Mouse (Mus musculus): Measurements from ENCODE around the gene Ppp1r8.
A peak's percentile ranks its signal among the peaks of the same experiment; 100 is the strongest.

The Ppp1r8 gene

GRCm38 (mm10) chr4:132842970-132843704 lies at the start of gene Ppp1r8:
Ppp1r8 (minus strand) TSS chr4:132843169.
- peak; percentile 92 to 96 for DNase-seq

DNA sequence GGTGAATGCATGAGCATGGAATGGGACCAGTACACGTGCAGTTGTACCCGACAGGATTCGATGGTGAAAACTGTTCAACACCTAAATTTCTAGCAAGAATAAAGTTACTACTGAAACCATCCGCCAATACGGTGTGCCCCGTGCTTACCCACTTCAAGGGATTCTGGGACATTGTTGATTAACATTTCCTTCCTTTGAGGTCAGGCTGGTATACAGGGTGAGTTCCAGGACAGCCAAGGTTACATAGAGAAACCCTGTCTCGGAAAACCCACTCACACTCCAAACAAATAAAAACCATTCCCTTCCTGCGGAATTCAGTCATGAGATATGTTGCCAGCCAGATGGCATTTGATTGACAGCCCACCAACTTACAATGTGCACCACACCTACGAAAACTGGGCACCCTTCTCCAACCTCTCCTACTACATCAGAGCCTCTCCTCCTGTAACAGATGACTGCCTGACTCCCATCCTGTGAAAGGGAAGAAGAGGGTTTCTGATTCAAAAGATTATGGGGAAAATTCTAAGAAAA lies 41.9 kb upstream of the Ppp1r8 start:
- peak in 1 of 2 experiments; percentile 35 for DNase-seq

DNA sequence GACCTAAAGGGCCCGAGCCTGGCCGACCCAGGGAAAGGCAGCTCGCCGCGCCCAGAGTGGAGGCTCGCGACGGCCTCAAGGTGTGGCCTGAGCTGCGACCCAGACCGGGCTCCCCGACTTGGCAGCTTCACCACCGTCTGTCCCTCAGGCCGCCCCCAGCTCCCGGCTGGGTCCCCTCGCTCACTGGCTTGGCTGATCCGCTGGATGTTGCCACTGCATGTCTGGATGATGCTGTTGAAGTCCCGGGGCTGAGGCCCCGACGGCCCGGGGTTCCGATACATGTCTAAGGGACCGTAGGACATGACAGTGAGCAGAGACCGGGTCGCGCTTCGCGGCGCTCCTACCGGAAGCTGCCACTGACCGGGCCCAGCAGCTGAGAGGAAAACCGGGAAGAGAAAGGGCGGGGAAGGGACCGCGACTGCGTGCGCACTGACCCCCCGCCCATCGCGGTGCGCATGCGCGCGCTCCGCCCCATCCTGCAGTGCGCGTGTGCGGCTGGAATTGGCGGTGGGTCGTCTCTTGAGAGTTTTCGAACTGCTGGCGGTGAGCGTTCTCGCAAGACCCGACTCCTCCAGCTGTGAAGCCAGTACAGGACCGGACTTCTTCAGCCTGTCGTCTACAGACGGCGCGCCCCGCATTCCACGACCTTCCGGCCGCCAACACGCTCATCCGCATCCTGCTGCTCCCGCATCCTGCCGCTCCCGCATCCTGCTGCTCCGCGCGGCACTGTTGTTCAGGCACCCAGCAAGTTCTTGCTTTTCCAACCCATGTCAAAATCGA lies 41.3 kb upstream of the Ppp1r8 start, which contains the start of gene Stx12:
Stx12 (minus strand) TSS at position 446 of the 780 bp plus-strand sequence.
- peak; percentile 93 to 95 for DNase-seq

GRCm38 (mm10) chr4:132883561-132884063 lies 40.6 kb upstream of the Ppp1r8 start:
- no peak for DNase-seq

DNA sequence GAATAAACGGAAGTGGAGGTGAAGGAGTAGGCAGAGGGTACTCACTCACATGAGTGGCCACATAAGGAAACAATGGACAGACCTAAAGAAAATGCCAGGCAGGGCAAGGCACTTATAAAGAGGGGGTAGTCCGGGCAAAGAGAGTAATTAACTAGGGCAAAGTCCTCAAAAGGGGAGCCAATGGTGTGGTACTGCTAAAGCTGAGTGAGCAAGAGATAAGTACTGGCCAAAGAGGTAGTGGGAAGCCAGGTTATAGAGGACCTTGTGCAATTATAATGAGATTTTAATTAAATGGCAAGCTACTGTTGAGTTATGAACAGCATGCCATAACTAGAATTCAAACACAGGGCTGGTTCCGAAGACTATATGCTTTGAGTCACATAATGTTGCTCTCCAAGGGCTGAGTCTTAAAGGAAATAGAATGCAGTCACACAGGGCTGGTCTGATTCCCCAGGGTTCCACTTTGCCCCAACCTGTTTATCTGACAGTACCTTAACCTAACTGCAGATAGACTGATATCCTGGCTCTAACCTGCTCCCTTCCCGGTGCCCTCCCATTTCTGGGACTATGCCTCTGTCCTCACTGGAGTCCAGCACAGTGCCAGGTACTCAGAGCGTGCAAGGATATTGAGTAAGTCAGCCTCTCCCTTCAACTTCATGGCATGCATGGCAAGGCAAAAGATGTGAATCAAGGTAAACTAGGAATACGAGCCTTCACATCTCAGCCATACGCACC lies 31.6 kb upstream of the Ppp1r8 start:
- DNase-seq = no peak

GRCm38 (mm10) chr4:132873481-132874362 lies 30.8 kb upstream of the Ppp1r8 start:
- peak; percentile 8 to 41 for DNase-seq

GRCm38 (mm10) chr4:132871116-132871515 lies 28.1 kb upstream of the Ppp1r8 start:
- DNase-seq = no peak

- DNase-seq = no peak
These were observed 21.9 kb upstream of the Ppp1r8 start for GRCm38 (mm10) chr4:132864856-132865255.

DNA sequence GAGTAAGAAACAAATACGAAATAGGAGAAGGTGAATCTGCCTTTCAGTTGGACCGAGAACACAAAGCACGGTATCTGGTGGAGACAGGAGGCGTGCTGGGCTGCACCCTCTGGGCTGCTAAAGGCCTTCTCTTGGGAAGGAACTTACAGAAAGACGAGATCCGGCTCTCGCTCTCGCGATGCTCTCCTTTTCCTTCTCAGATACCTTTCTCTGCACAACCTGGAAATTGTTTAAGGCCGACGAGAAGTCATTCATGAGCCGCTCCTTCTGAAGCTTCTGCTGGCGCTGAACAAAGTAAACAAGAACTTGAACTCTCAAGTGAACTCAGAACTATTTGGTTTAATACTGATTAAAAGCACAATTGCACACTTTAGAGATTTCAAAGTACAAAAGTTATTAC lies 20.0 kb upstream of the Ppp1r8 start:
- peak; percentile 32 to 56 for DNase-seq

DNA sequence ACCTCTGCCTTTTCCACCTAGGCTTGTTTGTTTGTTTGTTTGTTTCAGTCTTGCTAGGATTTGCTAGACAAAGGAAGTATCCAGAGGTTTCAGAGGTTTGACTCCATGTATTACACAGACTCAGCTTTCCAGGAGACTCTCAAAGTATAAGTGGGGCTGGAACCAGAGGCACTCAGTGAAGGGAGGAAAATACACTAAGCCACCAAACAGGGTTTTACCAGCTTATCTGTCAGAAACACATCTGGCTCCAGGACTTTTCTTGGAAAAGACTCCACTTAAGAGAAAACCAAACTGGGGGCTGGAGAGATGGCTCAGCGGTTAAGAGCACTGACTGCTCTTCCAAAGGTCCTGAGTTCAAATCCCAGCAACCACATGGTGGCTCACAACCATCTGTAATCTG lies 17.9 kb upstream of the Ppp1r8 start:
- no peak for DNase-seq

GRCm38 (mm10) chr4:132843705-132844071 lies 719 bp upstream of the Ppp1r8 start:
- DNase-seq = no peak

- DNase-seq = peak; percentile 28 to 33
These were observed 575 bp downstream of the Ppp1r8 start for GRCm38 (mm10) chr4:132842281-132842906.

GRCm38 (mm10) chr4:132841493-132841892 lies 1.5 kb downstream of the Ppp1r8 start:
- DNase-seq = no peak

DNA sequence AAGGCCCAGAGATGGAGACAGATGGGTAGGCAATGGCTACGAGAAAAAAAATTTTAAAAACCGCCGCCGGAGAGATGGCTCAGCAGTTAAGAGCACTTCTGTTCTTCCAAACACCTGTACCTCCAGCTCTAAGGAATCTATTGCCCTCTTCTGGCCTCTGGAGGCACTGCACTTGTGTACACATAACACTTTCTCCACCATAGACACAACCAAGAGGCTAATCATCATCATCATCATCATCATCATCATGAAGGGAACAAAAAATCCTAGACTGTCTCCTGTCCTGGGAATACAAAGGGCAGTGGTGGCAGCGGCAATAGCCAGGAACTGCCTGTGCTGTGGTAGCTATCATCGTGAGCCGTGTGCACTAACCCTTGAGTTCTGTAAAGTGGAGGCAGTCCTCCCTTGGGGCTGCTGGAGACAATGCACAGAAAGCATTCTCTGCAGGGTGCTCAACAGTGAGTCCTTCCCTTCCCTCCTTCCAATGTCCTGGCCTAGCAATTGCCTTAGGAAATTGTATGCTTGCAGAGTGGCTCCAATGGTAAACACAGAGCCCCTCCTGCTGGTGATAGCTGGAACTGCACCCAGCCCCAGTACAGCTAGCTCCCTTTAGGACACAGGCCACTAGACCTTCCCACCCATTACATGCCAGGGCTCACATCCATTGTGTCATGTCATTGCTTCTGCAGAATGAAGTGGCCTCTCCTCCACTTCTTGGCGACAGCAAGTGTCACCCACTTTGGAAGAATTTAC lies 19.2 kb downstream of the Ppp1r8 start:
- peak; percentile 71 to 85 for DNase-seq

- DNase-seq = no peak
These were observed 24.5 kb downstream of the Ppp1r8 start for GRCm38 (mm10) chr4:132818442-132818841.

DNA sequence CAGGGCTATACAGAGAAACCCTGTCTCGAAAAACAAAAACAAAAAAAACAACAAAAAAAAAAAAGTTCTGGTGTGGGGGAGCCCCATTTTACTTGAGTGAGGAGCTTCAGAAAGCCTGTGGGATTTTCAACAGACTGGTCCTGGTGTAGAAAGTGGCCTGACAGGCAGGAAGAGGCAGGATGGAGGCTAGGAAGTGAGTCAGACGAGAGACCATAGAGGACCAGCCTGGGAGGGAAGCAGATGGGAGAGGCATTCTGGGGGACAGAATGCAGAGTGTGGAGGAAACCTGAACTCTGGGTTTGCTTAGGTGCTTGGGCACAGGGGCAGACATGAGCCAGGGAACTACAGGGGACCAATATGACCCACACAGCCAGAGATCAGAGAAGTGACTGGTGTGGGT lies 26.1 kb downstream of the Ppp1r8 start:
- no peak for DNase-seq

DNA sequence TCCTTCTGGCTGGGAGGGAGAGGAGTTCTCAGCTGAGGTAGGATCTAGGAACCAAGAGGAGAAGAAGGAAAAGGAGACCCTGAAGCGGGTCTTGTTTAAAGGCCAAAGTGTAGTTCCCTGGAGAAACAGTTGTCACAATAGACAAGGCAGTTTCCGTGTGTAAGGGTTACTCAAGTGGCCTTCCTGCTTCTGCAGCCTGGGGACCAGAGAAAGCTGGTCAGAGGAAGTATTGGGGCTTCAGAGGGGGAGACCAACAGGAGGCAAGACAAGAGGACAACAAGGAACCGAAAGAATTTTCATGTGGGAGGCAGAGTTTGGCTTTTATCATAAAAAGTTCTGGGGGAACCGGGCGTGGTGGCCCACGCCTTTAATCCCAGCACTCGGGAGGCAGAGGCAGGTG lies 26.6 kb downstream of the Ppp1r8 start:
- DNase-seq = no peak

GRCm38 (mm10) chr4:132809621-132810020 lies 33.3 kb downstream of the Ppp1r8 start:
- peak in 1 of 2 experiments; percentile 40 for DNase-seq

DNA sequence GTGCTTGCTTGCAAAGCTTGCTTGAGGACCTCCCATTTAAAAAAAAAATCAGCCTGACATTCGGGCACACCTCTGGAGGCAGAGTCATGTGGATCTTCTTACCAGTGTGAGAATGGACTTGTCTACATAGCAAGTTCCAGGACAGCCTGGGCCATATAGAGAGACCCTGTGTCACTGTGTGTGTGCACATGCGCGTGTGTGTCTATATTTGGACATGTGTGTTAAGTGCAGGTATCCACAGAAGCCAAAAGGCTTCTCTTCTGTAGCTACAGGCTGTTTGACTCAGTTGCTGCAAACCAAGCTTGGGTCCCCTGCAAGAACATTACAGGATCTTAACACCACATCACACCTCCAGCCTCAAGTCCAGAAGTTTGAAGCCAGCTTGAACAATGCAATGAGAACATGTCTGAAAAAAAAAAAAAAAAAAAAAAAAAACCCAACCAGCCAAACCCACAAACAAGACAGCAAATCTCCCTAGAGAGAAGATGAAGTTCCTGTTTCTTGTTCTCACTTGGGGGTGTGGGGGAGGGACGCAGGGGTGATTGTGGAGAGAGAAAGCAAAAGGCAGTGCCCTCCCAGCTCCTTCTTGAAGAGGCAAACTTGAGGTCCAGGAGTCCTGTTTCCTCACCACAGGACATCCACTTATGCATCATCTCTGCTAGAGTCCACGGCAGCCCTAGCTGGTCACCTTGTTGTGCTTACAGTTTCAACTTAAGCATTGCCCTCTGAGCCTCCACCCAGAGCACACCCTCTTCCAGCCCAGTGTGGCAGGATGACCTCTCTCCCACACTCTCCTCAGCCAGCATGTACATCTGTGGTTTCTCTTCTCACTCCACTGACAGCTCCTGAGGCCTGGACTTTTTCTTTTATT lies 35.0 kb downstream of the Ppp1r8 start:
- peak in 1 of 2 experiments; percentile 49 for DNase-seq
